Mouse (Mus musculus) E14TG2a.4 (cell line): ENCODE measurements around the gene Mllt10.

Experiments used
- H3K27me3 ChIP-seq: 2 replicates; pipeline ENCODE4 v1.6.1; 2014; ENCODE audit warnings: low read length, control low read depth; ENCODE audit not compliant: insufficient read depth
- H3K36me3 ChIP-seq: 2 replicates; pipeline ENCODE4 v1.6.1; 2014; ENCODE audit warnings: low read length, control low read depth; ENCODE audit not compliant: insufficient read depth
- H3K4me1 ChIP-seq: replicated peaks from 2 replicates; pipeline ENCODE4 v1.6.1; 2014; ENCODE audit warnings: low read depth, low read length, control low read depth
- H3K4me3 ChIP-seq: replicated peaks from 2 replicates; pipeline ENCODE4 v1.5.1; 2014; ENCODE audit warnings: mild to moderate bottlenecking, low read length
- H3K9me3 ChIP-seq: 2 replicates; pipeline ENCODE4 v1.6.1; 2014; ENCODE audit warnings: low read length, control low read depth
- CTCF ChIP-seq: conservative IDR thresholded peaks from 2 replicates; pipeline ENCODE4 v1.5.1; 2014; ENCODE audit warnings: low read length
- NANOG ChIP-seq: IDR thresholded peaks from 2 replicates; pipeline ENCODE4 v1.6.1; 2014; ENCODE audit warnings: borderline replicate concordance, low read length, mixed read lengths
- POU5F1 ChIP-seq: IDR thresholded peaks from 2 replicates; pipeline ENCODE4 v1.6.1; 2014; ENCODE audit warnings: low read length, borderline replicate concordance

Mllt10 gene

DNA sequence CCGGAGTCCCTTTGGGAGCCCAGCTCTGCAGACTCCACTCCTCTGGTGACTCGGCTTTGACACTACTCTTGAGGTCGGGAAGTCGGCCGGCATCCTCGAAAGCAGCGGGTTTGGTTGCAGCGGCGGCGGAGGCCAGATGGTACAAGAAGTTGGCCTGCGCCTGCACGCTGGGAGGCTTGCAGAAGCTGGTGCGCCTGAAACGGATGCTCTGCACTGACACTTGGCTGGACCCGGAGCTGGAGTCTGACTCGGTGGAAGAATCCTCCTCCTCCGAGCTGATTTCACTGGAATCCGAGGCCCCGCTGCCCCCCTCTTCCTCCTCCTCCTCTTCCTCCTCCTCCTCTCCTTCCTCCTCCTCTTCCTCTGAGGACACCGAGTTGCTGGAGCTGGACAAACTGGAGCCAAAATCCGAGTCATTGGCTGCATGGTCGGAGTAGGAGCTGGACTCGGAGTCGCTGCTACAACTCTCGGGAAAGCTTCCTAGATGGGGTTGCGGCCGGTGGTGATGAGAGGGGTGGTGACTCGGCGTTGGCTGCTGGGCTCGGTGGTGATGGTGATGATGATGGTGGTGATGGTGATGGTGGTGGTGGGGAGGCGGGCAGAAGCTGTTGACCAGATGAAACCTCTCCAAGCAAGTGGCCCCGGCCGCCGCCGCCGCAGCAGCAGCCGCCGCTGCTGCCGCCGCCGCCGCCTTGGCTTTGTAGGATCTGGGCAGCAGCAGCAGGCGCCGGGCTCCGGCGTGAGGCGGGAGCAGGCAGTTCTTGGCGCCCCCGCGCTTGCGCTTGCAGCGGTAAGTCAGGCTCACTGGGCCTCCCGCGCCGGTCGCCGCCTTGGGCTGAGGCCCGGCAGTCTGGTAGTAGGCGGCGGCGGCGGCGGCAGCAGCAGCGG, 8.0 kb upstream of the Mllt10 start:
- peak overlapping the region; percentile 77 for H3K4me3 ChIP-seq
- H3K4me1 ChIP-seq: peaks cover 53% of the 10 kb centered on the region
- H3K27me3 ChIP-seq: peaks cover 82% of the 10 kb centered on the region
- H3K36me3 ChIP-seq: no peaks in the 10 kb centered on the region
- H3K9me3 ChIP-seq: no peaks in the 10 kb centered on the region
- TF ChIP-seq CTCF: no peak
- no peak for TF ChIP-seq NANOG
- TF ChIP-seq POU5F1: no peak

DNA sequence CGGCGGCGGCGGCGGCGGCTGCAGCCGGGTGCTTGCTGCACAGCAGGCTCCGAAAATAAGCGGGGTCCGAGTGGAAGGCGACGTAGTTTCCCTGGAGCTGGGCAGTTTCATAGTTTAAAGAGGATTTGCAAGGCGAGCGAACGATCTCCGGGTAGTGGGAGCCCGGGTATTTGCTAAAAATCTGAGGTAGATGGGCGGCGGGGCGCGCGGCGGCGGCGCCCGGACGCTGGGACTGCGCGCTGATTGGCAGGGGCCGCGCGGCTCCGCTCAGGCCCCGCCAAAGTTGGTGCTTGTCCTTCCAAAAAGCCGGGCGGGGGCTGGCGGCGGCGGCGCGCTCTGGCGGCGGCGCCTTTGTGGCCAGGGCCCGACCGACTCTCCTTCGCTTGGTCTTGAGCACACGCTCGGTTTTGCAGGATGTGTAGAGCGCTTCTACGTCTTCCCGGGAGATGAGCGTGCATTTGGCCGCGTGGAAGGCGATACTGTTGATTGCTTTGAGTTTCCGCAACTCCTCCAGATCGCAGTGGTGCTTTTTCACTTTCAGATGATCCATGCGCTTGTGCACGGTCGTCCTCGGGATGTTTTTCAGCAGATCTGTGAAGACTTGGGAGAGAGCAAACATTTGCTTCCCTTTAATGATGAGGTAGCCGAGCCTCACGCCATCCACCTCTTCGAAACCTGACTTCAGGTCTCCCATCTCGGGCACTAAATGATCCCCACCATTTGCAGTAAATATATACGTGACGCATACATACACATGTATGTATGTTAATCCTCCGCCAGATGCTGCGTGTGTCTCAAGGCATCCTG, 7.2 kb upstream of the Mllt10 start:
- no peaks in the 10 kb centered on the region for H3K36me3 ChIP-seq
- H3K27me3 ChIP-seq: peaks cover 81% of the 10 kb centered on the region
- H3K4me3 ChIP-seq: peak overlapping the region; percentile 77
- peaks cover 49% of the 10 kb centered on the region for H3K4me1 ChIP-seq
- H3K9me3 ChIP-seq: no peaks in the 10 kb centered on the region
- TF ChIP-seq POU5F1 (no peak), CTCF (no peak), NANOG (no peak)

DNA sequence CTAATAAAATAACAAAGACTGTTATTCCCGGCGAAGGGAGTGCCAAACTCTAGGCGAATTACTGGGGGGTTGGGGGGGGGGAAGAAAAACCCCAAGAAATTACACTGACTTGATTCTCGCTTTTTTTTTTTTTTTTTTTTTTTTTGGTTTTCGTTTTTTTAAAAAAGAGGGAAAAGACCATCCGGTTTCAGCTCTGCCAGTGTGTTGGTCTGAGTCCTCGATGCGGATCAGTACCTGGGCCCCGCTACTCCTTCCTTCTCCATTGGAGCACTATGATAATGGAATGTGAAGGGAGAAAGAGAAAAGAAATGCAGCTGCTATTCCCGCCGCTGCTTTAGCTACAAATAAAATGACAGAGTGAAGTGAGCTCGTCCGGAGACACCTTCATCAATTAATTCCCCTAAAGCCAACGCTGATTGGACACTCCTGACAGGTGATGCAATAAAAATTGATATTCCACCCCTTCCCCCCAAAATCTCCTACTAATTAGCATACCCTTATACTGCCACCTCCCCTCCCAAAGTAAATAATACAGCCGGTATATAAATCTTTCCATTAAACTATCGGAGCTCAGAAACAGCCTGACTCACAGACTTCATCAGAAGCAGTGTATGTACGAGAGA, 6.5 kb upstream of the Mllt10 start, which contains the start of gene Skida1:
TSS of gene Skida1 (minus strand) at position 599 of the 623 bp plus-strand sequence.
- H3K36me3 ChIP-seq: no peaks in the 10 kb centered on the region
- TF ChIP-seq POU5F1 (no peak), NANOG (no peak), CTCF (no peak)
- H3K9me3 ChIP-seq: no peaks in the 10 kb centered on the region
- H3K27me3 ChIP-seq: peaks cover 75% of the 10 kb centered on the region
- H3K4me1 ChIP-seq: peaks cover 52% of the 10 kb centered on the region
- peak within 1 kb of the TSS; percentile 77 for H3K4me3 ChIP-seq

- H3K4me3 ChIP-seq: peak overlapping the region; percentile 50
- H3K27me3 ChIP-seq: peaks cover 73% of the 10 kb centered on the region
- TF ChIP-seq POU5F1 (no peak), NANOG (no peak), CTCF (no peak)
- H3K4me1 ChIP-seq: peaks cover 59% of the 10 kb centered on the region
- H3K9me3 ChIP-seq: no peaks in the 10 kb centered on the region
- no peaks in the 10 kb centered on the region for H3K36me3 ChIP-seq
These were observed 5.7 kb upstream of the Mllt10 start for GRCm38 (mm10) chr2:18049279-18049821.

DNA sequence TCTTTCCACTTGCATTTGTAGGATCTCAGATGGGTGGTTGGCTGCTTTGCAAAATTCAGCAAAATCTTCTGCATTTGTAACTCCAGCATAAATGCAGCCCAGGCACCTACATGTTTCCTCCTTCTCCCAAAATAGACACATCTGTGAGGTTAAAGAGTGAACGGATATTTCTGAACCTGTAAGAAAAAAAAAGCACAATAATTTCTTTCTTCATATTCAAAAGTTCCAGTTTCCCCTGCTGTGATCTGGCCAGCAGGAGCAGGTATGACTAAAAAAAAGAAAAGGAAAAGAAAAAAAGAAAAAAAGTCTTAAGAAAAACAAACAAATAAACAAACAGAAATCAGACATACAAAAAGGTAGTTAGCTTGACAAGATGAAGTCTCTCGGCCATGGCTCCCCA, 5.0 kb upstream of the Mllt10 start:
- Histone ChIP-seq H3K4me3 (peak overlapping the region; percentile 50; the same call in 1 of the 2 replicates), H3K27me3 (peaks cover 67% of the 10 kb centered on the region), H3K36me3 (no peaks in the 10 kb centered on the region), H3K9me3 (no peaks in the 10 kb centered on the region), H3K4me1 (peaks cover 65% of the 10 kb centered on the region)
- no peak for TF ChIP-seq NANOG
- TF ChIP-seq POU5F1: no peak
- TF ChIP-seq CTCF: no peak

DNA sequence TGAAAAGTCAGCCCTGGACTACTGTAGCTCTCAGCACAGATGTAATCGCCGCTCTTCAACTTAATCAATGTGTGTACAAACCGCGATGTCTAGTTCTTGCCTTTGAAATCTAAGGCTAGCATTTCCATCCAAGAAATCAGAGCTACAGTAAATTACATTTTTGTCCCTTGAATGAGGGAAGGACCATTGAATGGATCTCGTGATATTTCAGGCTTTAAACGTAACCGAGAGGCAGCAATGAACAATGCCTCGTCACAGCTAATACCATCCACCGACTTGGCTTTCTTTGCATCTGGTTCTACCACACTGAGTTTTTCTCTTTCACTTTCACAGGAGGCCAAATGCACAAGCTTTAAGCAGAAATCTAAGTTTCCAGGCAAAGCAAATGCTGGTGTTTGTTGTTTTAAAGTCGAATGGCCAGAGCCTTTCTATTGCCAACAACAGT, 4.5 kb upstream of the Mllt10 start:
- Histone ChIP-seq H3K9me3 (no peaks in the 10 kb centered on the region), H3K27me3 (peaks cover 61% of the 10 kb centered on the region), H3K4me1 (peaks cover 67% of the 10 kb centered on the region), H3K4me3 (no peak overlapping the region), H3K36me3 (no peaks in the 10 kb centered on the region)
- no peak for TF ChIP-seq POU5F1
- TF ChIP-seq NANOG: no peak
- no peak for TF ChIP-seq CTCF

DNA sequence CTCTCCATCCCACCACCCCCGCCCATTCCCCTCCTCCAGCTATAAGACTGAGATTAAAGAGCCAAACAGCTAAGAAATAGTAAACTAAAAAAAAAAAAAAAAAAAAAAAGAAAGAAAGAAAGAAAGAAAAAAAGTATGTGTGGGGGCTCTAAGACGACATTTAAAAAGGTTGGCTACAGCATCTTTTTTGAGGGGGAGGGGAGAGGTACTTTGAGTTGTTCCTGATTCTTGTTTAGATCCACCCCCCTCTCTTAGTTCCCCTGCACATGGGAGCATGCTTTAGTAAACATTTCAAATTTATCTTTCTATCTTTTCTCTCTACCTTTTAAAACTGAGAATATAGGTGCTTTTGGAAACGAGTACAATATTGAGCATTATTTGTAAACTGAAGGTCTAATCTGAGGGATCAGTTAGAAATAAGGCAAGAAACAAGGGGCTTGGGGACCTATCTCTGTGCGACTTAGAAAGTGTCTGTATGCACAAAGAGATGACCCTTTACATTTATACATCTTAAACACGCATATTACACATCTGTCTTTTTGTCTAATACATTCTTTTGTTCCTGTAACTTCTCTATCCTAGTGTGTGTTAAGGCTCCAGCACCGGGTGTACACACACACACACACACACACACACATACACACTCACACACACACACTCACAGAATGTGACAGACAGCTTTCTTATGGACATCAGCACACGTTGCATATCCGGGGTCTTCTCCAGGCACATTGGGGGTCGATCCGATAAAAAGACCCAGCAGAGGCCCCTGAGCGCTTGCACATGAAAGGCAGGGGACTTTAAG, 3.8 kb upstream of the Mllt10 start:
- no peak for TF ChIP-seq NANOG
- TF ChIP-seq POU5F1: no peak
- TF ChIP-seq CTCF: no peak
- Histone ChIP-seq H3K36me3 (no peaks in the 10 kb centered on the region), H3K9me3 (no peaks in the 10 kb centered on the region), H3K27me3 (peaks cover 55% of the 10 kb centered on the region), H3K4me1 (peaks cover 61% of the 10 kb centered on the region), H3K4me3 (no peak overlapping the region)
